Mouse (Mus musculus): ENCODE data around the gene Zfp184.

Gene Zfp184

DNA sequence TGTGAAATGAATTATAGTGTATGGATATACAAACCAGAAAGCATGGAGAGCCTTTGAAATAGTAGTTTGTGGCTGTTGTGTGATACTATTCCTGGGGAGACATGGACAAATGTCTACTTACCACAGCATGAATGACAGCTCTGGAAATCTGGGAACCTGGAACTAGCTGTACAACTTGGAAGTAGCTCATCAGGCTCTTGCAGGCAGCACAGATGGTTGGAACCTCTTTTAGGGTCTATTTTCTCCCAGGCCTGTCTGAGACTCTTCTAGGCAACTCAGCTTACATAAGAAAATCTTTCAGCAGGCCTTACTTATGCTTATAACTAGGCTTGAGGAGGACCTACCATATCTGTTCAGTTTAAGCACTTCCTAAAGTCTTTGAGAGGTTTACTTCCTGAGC is 21.5 kb upstream of the Zfp184 start:
- DNase-seq = no peak

DNA sequence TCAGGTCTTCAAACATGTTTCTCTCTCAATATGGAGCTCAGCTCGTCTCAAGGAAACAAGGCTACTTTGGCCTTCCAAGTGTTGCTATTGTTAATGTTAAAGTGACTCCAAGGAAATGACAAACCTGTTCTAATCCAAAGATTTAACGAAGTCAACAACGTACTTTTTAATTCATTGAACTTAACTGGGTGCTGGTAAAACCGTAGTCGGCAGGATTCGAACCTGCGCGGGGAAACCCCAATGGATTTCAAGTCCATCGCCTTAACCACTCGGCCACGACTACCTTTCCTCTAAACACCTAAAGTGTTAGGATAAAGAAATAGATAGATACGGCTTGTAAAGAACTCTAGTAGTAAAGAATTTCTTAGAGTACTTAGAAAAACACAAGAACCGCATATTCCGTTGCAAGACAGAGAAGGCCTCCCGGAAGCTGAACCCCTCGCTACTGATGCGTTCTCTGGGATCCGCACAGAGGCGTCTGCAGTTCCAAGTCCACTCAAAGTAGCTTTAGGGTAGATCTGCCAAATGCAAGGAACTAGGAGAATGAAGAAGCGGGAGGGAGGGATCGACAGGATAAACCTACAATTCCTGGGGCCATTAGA is 20.1 kb upstream of the Zfp184 start:
- no peak for DNase-seq

DNA sequence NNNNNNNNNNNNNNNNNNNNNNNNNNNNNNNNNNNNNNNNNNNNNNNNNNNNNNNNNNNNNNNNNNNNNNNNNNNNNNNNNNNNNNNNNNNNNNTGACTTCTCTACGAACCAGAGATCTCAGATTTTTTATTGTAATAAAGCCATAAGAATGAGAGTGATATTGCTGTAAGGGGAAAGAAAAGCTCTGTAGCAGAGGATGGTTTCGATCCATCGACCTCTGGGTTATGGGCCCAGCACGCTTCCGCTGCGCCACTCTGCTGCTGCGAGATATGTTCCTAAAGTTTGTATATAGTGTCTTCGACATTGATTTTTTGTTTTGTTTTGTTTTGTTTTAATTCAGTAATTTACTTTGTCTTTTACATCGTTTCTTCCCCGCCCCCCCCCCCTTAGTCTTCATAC is 13.9 kb upstream of the Zfp184 start:
- no peak for DNase-seq

DNA sequence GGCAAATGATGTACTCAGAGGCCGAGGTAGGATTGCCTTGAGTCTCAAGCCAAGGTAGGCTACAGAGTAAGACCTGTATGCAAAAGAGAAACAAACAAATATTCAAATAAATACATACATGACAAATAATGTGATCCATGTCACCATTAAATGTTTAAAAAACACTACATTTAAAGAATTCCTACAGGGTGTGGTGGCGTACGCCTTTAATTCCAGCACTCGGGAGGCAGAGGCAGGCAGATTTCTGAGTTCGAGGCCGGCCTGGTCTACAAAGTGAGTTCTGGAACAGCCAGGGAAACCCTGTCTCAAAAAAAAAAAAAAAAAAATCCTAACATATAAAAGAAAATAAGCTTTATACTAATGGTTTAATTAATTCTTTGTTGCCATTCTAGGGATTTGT is 13.2 kb upstream of the Zfp184 start:
- no peak for DNase-seq

DNA sequence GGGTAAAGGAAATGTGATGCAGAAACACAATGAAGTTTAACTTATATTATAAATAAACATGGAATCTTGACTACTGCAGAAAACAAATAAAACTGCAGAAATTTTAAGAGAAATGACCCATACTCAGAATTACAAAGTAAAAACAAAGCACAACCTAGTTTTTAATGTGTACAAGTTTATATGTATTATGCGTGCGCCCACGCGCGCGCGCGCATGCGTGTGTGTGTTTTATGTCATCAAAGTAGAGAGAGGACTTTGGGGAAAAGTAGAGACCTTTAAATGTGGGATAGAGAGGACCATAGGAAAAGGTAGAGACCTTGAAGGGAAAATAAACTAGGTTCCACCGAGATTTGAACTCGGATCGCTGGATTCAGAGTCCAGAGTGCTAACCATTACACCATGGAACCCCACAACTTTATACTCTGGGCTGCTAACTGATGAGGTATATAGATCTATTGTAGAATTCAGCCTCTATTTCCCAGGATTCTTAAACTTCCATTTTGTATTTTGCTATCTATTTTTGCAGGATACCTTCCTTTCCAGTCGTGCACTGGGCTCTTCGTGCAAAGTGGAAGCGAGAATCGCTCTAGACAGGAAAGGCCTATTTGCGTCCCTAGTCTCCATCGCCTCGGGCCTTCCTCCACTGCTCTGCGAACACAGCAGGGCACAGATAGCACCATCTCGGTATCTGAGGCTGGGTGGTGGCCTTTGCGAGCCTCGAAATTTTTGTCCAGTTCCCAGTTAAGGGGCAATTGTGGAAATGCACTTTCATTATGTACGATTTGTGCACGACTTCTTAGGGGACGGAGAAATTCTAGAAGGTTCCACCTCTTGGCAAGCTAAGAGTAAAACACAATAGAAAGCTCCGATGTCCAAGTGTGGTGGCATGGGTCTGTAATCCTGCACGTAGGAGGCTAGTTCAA is 11.0 kb upstream of the Zfp184 start:
- DNase-seq = no peak

DNA sequence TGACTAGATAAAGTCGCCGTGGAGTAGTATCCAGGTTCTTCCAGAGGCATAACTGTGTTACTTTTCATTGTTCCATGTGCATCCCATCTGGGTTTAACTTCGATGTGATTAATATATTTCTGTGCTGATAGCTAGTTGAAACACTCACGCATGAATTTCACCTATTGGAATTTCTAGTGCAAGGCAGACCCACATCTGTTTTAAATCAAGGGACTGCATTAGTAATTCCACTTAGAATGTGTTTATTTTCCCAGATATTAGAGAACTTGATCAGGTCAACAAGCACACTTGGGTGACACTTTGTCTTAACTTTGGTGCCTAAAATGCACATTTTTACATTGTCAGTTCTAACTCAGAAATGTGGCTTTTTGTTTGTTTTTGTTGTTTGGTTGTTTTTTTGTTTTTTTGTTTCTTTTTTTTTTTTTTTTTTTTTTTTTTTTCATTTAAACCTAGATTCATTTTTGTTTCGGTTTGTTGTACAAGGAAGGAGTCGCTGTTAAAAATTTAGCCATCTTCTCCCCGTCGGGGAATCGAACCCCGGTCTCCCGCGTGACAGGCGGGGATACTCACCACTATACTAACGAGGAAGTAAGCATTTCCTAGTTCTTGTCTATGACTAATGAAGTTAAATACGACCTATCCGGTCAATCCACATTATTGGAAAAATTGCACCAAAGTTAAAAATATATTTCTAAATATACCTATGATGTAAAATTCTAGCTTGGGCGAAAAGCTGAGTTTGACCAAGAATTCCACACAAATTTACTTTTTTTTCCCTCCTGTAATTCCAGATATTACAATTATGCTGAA is 9.7 kb upstream of the Zfp184 start:
- no peak for DNase-seq

DNA sequence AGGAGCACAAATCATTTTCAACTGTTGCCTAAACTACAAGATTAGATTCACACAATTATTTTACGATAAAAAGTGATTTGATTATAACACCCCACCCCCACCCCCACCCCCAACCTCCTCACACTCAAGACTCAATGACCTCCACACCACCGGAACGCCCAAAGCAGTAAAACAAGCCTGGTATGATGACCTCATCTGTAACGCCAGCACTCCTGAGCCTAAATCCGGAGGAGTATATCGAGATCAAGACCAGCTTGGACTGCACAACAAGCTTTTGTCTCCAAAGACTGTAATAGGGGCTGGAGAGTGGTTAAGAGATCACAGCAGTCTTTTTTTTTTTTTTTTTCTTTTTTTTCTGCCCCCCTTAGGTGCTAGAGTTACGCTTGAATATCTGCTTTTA is 9.1 kb upstream of the Zfp184 start:
- no peak for DNase-seq

DNA sequence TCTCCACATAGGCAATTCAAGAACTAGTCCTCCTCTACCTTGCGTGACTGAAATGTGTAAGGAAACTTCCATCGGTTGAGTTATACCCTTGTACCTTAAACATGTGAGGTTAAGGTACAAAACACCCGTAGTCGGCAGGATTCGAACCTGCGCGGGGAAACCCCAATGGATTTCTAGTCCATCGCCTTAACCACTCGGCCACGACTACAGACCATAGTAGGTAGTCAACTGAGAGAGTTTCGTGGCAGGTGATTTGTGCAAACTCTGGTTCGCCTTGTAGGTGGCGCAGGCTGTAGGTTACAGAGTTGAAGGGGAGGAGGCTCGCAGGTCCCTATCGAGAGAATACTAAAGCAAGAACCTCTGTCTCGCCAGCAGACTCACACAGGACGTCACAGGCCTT is 7.9 kb upstream of the Zfp184 start:
- DNase-seq = no peak

DNA sequence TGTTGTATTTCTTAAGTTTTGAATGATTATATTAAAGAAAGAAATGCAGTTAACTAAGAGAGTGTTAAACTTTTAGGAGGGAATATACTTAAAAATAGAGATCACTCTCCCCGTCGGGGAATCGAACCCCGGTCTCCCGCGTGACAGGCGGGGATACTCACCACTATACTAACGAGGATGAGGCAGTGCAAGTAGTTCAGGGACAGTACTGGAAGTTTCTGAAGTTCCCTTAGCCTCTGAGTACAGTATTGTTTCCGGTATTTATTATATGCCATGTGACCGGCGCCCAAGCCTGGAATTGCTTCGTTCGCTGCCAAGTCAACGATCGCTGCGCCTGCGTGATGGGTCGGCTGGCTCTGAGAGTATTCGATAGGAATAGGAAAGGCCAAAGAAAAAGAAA is 4.7 kb upstream of the Zfp184 start:
- DNase-seq = peak; percentile 69

DNA sequence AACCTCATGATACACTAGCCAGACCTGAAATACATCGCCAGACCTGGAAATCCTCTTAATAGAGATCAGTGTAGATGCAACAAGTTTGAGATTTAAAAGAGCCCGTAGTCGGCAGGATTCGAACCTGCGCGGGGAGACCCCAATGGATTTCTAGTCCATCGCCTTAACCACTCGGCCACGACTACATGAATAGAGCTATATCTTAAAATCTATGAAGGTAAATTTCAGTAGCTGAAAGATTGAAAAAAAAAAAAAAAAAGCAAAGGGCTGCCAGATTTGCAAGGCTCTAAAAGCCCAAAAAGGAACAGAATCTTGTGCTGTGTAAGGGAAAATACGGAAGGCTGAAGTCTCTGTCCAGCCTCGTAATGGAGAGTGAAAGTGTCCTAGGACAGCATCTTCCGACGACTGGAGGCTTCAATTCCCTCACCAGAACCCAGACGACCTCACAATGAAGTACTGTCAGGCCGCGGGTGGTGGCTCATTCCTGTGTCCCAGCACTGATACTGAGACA is 4.0 kb upstream of the Zfp184 start:
- peak; percentile 76 for DNase-seq

DNA sequence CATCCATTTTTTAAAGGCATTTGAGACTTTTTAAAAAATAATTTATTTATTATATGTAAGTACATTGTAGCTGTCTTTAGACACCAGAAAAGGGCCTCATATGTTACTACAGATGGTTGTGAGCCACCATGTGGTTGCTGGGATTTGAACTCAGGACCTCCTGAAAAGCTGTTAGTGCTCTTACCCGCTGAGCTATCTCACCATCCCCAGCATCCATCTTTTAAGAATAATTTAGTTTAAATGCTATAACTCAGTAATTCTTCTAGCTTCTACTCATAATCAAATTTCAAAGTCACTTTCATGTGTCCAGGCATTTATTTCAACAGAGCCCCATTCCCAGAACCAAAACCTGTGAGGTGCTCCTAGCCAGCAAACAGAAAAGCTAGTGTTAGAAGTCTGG is 1.2 kb upstream of the Zfp184 start:
- no peak for DNase-seq

DNA sequence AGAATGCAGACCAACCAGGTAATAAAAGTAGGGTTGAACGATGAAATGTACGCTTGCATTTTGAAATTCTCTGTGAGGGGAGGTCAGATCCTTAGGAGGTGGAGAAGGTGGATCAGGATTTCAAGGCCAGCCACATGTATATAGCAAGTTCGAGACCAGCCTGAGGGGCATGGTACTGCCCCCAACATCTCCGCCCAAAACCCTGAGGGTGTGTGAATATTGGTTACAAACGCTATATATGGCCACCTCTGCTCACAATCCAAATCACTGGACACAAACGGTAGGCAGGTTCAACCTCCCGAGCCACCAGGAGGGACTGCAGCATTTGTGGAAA is 335 bp upstream of the Zfp184 start:
- no peak for DNase-seq

DNA sequence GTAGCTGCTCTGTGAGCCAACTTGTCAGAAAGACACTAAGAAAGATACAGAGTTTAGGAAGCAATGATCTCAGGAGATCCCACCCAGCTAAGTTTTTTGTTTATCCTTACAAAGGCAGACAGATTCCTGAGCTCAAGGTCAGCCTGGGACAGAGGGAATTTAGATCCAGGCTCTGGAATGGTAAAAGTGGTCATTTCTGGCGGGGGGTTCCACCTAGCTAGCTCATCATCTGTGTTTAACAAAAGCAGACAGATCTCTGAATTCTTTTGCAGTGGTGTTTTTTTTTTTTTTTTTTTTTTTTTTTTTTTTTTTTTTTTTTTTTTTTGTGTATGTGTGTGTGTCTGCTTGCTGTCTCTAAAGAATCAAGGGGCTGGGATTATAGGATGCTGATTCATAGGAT is 24.4 kb downstream of the Zfp184 start:
- DNase-seq = no peak

DNA sequence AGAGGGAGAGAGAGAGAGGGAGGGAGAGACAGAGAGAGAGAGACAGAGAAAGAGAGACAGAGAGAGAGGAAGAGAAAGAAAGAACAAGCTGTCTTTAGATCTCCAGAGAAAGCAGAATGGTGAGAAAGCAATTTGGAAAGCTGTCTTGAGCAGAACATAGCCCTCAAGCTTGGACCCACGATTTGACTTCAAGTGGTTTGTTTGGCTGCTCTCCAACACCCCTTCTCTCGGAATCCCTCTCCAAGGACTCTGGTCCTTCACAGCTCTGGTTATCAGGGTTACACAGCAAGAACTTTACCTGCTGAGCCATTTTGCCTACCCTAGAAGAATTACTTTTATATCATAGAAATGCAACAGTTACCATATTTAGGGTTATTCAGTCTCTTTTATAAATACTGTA is 24.9 kb downstream of the Zfp184 start:
- no peak for DNase-seq

DNA sequence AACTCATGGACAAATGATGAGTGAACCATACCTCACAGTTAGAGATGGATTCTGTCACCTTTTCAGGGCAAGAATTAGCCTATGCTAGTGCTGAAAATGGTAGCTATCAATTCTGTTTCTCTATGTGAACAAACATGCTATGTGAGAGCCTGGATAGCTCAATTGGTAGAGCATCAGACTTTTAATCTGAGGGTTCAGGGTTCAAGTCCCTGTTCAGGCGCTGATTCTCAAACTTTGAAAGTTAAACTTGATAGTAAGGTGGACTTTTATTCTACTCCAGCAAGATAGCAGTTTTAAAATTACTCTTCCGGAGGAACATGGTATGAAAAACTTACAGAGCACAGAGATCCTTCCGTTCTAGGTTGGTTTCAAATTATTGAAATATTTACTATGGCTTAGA is 26.7 kb downstream of the Zfp184 start:
- no peak for DNase-seq

DNA sequence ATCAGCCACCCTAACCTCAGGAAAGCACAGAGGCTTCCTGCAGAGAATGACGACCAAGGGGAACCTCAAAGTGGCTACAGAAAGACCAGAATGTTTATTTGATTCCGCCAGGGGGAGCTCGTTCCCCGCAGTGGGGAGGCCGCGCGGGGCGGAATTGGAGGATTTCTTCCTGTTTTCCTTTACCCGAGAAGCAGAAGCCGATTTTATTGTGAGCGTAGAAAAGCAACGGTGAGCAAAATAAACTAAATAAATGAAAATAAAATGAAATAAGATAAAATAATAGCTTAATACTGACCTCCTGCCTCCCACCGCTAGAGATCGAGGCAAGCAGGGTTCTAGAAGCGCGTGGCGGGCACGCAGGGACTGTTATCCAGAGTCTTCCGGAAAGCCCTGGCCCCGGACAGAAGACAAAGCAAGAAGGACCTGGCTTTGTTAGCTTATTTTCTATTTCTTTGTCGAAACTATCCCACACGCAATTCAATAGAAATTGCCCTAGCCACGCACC is 29.4 kb downstream of the Zfp184 start:
- DNase-seq = peak; percentile 85

DNA sequence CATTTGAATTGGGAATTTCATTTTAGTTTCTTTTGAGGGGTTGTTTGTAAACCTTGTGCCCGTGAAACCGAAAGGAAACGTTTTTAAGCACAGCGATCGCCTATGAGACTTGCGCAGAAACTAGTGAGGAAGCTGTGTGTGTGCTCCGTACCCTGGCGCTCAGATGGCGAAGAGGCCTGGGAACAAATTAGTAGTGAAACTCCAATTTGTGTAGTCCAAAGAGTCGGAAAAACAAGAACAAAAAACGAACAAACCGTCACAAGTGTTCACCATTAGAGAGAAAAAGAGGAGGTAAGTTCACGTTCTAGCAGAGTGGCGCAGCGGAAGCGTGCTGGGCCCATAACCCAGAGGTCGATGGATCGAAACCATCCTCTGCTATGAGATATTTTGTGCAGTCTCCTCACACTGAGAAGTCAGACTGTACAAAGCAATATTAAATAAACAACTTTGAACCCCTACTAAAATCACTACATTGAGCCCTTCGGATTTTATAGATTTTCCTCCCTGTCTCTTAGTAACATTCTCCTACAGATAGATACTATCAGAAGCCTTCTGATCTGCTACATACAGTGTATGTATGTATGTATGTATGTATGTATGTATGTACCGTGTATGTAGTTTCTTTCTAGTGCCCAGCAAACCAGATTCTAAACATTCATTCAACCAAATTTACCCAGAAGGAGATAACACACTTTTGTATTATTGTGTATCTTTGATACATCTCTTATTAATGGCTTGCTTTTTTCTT is 30.0 kb downstream of the Zfp184 start:
- DNase-seq = peak; percentile 64

DNA sequence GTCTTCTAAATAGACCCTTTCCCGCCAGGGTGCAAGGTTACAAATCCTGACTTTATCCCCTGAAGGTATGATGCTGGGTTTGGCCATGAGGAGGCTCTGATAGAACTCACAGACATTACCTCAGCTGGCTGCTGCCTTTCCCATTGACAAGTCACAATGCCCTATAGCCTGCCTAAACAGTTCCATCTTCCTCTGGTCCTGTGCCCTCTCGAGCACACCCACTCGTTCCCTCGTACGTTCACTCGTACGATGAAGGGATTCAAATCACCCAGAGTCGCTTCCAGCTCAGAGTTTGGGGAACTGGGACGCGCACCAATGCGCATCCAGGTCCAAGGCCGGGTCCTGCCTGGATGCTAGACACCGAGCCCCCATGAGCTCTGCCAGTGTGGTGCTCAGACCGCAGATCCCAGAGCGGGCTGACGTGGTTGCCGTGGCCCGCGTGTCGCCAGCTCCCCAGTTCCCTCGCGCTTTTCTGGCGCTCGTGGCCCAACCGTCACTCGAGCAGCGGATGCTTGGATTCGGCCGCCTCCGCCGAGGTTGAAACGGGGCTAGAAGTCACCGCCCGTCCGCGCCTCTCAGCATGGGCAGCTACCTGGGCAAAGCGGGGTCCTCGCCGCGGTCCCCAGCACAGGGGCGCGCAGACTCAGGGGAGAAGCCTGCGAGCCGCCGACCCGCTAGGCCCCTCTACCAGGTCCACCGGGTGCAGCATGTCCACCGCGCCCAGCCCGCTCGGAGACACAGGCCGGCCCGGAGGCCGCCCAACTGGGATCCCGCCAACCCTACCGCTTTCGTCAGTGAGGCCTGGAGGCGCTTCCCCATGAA is 36.3 kb downstream of the Zfp184 start, which contains the start of gene Pom121l2:
Gene Pom121l2, plus strand, starts transcription at position 214 of the 822 bp plus-strand sequence.
- peak; percentile 32 for DNase-seq

DNA sequence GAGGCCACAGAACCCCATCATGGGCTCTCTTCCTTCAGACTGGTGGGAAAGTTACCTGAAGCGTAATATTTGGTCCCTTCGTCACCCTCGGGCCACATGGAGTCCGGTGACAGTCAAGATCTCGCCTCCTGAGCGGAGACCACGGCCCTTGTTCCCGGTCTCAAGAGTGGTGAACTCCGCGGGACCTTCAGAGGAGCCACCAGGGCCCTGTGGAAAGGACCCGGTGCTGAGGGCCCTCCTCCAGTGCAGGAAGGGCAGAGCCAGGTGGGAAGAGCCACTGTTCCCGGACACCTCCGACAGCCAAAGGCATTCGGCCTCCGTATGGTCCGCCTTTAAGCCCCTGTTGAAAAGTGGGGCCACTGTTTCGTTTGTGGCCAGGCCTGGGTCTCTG is 36.9 kb downstream of the Zfp184 start:
- no peak for DNase-seq

DNA sequence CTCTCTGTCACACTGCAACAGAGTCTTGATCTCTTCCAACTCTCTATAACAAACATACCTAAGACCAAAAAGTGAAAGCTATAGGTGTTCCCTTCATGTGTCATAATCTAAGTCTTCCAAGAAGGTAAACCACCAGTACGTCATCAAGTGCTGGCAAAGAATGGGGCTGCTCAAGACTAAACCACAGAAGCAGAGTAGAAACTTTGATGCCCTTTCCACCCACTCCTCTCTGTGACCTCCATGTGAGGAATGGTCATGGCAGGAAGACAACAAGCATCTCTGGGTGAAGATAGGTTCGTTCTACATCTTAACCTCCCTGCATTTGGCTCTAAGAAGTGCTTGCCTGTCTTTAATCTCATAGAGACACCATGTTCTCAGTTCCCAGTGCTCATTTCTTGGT is 39.6 kb downstream of the Zfp184 start:
- no peak for DNase-seq

DNA sequence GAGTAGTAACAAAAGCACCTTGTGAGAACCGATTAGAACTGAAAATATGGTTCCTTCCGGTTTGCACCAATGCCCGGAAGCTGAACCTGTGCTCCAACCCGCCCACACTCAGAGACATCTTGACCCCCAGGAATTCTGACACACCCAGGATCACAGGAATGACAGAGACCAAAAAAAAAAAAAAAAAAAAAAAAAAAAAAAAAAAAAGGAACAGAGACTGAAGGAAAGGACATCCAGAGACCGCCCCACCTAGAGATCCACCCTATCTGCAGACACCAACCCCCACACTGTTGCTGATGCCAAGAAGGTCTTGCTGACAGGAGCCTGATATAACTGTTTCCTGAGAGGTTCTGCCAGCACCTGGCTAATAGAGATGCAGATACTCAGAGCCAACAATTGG is 47.7 kb downstream of the Zfp184 start:
- DNase-seq = no peak

Data from cerebellum, adult 11-12 months (tissue).